Mouse (Mus musculus) embryonic facial prominence, embryonic 13.5 days (tissue): Measurements from ENCODE around the gene Trim11. TPM values are rescaled to one million over a fixed set of nuclear protein-coding genes. Genes with fewer than 3 reads are reported as not detected.

ENCODE experiments used
- ATAC-seq: fragments of 200-750 bp; cut with Nextera tagmentation; 2 replicates; pipeline ENCODE4 v1.8.0; 2017; ENCODE audit warnings: low read depth; ENCODE audit not compliant: insufficient number of reproducible peaks, insufficient read depth, low FRiP score, low TSS enrichment
- H3K27ac ChIP-seq: fragments of 300-500 bp; sonication (generic); 2 replicates; pipeline ENCODE4 v1.5.1; 2015; ENCODE audit warnings: moderate library complexity, mild to moderate bottlenecking, inconsistent platforms
- H3K27me3 ChIP-seq: fragments of 300-500 bp; sonication (generic); 2 replicates; pipeline ENCODE4 v1.6.1; 2015; ENCODE audit warnings: mild to moderate bottlenecking, inconsistent platforms
- H3K36me3 ChIP-seq: fragments of 300-500 bp; sonication (generic); 2 replicates; pipeline ENCODE4 v1.6.1; 2015; ENCODE audit warnings: mild to moderate bottlenecking, inconsistent platforms
- H3K4me1 ChIP-seq: fragments of 300-500 bp; sonication (generic); 2 replicates; pipeline ENCODE4 v1.6.1; 2015; ENCODE audit warnings: inconsistent platforms
- H3K4me2 ChIP-seq: fragments of 300-500 bp; sonication (generic); 2 replicates; pipeline ENCODE4 v1.6.1; 2015; ENCODE audit warnings: moderate library complexity, mild to moderate bottlenecking, inconsistent platforms
- H3K4me3 ChIP-seq: fragments of 300-500 bp; sonication (generic); 2 replicates; pipeline ENCODE4 v1.5.1; 2015; ENCODE audit warnings: mild to moderate bottlenecking, inconsistent platforms
- H3K9ac ChIP-seq: fragments of 300-500 bp; sonication (generic); 2 replicates; pipeline ENCODE4 v1.6.1; 2015; ENCODE audit warnings: mild to moderate bottlenecking, inconsistent platforms
- H3K9me3 ChIP-seq: fragments of 300-500 bp; sonication (generic); 2 replicates; pipeline ENCODE4 v1.6.1; 2016; ENCODE audit warnings: inconsistent platforms
- WGBS: fragments of 180-500 bp; shearing (Covaris S2); methylation state at CpG from one replicate; pipeline ENCODE4 v1.1.7; 2015; ENCODE audit warnings: mixed read lengths; 5-methylcytosine and 5-hydroxymethylcytosine counted together
- microRNA-seq: library from miRNA; unstranded; fragments of <30 nt; microRNA quantifications from one replicate; pipeline ENCODE4, GENCODE M21; 2016
- polyA plus RNA-seq: library from polyadenylated mRNA; unstranded; fragments of >200 nt; fragmentation: Nextera tagmentation; extraction: Ambion mirVana; gene quantifications from 2 replicates; pipeline ENCODE4 v1.2.1, GENCODE M21; 2015

The Trim11 gene
- polyA plus RNA-seq, 1 experiment from 2014 or later: 21.7 TPM

GRCm38 (mm10) chr11:58997541-58997940 lies 19.6 kb downstream of the Trim11 start:
- Histone ChIP-seq H3K4me1 (peaks cover 7% of the 10 kb centered on the region), H3K9me3 (no peaks in the 10 kb centered on the region), H3K27ac (no peak overlapping the region), H3K4me3 (no peak overlapping the region), H3K4me2 (no peak overlapping the region), H3K36me3 (no peaks in the 10 kb centered on the region), H3K27me3 (peaks cover 46% of the 10 kb centered on the region), H3K9ac (no peak overlapping the region)
- ATAC-seq: no peak
- 79% methylated on average over 5 of the region's 5 CpGs for WGBS

DNA sequence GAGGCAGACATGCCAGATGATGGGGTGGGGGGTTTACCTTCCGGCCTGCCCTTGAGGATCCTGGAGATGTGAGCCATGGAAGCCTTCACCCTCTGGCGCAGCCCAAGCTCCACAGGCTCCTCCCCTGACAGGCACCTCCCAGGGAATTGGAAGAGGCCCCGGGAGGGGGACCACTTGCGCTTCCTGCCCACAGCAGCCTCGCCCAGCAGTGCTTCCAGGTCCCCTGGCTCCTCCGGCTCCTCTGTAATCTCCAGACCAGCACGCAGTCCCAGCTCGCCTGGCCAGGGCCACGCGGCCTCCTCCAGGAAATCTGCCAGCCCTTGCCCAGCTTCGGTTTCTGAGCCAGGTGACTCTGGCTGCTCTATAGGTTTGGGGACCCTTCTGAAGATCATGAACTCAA lies 21.3 kb downstream of the Trim11 start:
- no peak overlapping the region for H3K27ac ChIP-seq
- H3K4me1 ChIP-seq: peaks cover 5% of the 10 kb centered on the region
- no peaks in the 10 kb centered on the region for H3K36me3 ChIP-seq
- no peaks in the 10 kb centered on the region for H3K9me3 ChIP-seq
- WGBS: 60% methylated on average over 11 of the region's 11 CpGs
- H3K27me3 ChIP-seq: peaks cover 33% of the 10 kb centered on the region
- H3K9ac ChIP-seq: no peak overlapping the region
- no peak overlapping the region for H3K4me3 ChIP-seq
- ATAC-seq: no peak
- H3K4me2 ChIP-seq: no peak overlapping the region

- H3K4me2 ChIP-seq: no peak overlapping the region
- WGBS: 80% methylated on average over 6 of the region's 6 CpGs
- H3K27me3 ChIP-seq: peaks cover 26% of the 10 kb centered on the region
- H3K9me3 ChIP-seq: no peaks in the 10 kb centered on the region
- no peaks in the 10 kb centered on the region for H3K4me1 ChIP-seq
- no peak for ATAC-seq
- no peak overlapping the region for H3K4me3 ChIP-seq
- H3K9ac ChIP-seq: no peak overlapping the region
- H3K36me3 ChIP-seq: no peaks in the 10 kb centered on the region
- H3K27ac ChIP-seq: no peak overlapping the region
Observed at GRCm38 (mm10) chr11:58999830-59000229, 21.9 kb downstream of the Trim11 start.

DNA sequence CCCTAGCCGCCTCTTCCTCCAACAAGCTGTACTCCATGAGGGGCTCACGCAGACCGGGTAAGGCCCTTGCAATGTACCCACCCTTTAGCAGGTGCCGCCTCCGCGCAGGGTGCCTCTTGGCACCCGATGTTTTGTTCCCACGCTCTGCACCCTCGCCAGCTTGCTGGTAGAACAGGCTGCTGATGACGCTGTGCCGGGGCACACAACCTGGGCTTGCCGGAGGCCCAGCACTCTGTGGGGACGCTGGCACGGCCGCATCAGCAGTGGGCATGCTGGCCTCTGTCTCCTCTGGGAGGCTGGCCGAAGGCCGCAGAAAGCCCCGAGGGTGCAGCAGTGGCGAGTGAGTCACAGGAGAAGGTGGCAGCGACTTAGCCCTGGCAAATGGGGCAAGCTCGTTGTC lies 22.7 kb downstream of the Trim11 start:
- H3K9me3 ChIP-seq: no peaks in the 10 kb centered on the region
- ATAC-seq: no peak
- 90% methylated on average over 21 of the region's 21 CpGs for WGBS
- peaks cover 18% of the 10 kb centered on the region for H3K27me3 ChIP-seq
- no peak overlapping the region for H3K9ac ChIP-seq
- no peaks in the 10 kb centered on the region for H3K4me1 ChIP-seq
- no peak overlapping the region for H3K4me2 ChIP-seq
- no peaks in the 10 kb centered on the region for H3K36me3 ChIP-seq
- H3K27ac ChIP-seq: no peak overlapping the region
- H3K4me3 ChIP-seq: no peak overlapping the region

GRCm38 (mm10) chr11:59002327-59003079 lies 24.6 kb downstream of the Trim11 start:
- Histone ChIP-seq H3K36me3 (no peaks in the 10 kb centered on the region), H3K9ac (no peak overlapping the region), H3K4me2 (no peak overlapping the region), H3K4me3 (no peak overlapping the region), H3K27me3 (peaks cover 2% of the 10 kb centered on the region; the same call in 1 of the 2 replicates), H3K9me3 (no peaks in the 10 kb centered on the region), H3K27ac (no peak overlapping the region), H3K4me1 (no peaks in the 10 kb centered on the region)
- WGBS: 84% methylated on average over 7 of the region's 7 CpGs
- no peak for ATAC-seq

DNA sequence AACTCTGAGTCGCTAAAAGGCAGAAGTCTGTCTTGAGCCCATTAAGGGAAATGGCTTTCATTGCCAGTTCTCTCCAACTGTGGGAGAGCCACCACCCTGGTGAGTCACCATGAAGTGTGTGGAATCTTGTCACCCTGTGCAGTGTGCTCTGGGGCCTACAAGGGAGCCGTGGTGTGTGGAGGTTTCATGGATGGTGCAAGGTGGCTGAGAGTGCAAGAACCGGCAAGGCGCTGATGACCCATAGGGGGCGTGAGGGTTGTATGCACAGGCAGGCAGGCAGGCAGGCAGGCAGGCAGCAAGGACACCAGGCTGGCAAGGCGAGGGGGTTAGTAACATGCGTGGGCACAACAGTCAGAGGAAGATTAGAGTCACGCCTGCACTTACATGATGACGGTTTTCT lies 37.2 kb downstream of the Trim11 start:
- ATAC-seq: no peak
- 32% methylated on average over 9 of the region's 9 CpGs for WGBS
- Histone ChIP-seq H3K9ac (no peak overlapping the region), H3K9me3 (no peaks in the 10 kb centered on the region), H3K36me3 (no peaks in the 10 kb centered on the region), H3K27me3 (no peaks in the 10 kb centered on the region; the same call in 1 of the 2 replicates), H3K4me3 (no peak overlapping the region), H3K27ac (no peak overlapping the region), H3K4me1 (no peaks in the 10 kb centered on the region), H3K4me2 (no peak overlapping the region)

DNA sequence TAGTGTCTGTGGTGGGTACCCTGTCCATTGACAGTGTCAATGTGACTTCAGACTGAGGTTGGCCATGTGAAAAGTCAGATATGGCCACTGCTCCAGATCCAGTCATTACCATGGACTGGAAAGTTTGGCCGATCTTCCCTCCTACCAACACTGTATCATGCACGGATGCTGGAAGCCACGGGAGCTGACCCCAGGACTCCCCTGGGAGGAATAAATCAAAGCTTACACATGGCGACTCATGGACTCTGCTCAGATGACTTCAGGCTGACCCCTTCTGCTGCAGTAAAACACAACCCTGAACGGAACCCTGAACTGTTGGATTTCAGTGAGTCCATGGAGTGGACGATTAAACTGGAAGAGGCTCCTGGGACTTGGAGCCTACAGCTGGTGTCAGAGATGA lies 48.5 kb downstream of the Trim11 start:
- Histone ChIP-seq H3K27ac (no peak overlapping the region), H3K4me3 (no peak overlapping the region), H3K4me1 (peaks cover 3% of the 10 kb centered on the region; the same call in 1 of the 2 replicates), H3K9ac (no peak overlapping the region), H3K27me3 (no peaks in the 10 kb centered on the region), H3K4me2 (no peak overlapping the region), H3K36me3 (no peaks in the 10 kb centered on the region), H3K9me3 (no peaks in the 10 kb centered on the region)
- no peak for ATAC-seq
- 76% methylated on average over 6 of the region's 6 CpGs for WGBS

DNA sequence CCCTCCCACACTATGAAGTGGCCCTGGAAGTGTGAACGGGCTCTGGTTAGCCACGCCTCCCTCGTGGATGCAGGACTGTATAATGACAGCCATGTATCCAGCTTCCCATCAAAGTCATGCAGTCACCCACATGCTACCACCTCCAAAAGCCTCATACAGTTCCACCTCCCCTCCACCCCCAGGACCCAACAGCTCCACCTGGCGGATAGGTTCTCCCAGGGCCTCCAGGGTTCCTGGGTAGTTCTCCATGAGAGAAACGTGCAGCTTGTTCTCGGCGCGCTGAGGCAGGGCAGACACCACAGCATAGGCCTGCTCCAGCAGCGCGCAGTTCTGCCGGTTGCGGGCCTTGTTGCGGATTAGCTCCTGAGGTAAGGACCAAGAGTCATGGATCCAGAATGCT lies 51.1 kb downstream of the Trim11 start:
- 90% methylated on average over 13 of the region's 13 CpGs for WGBS
- Histone ChIP-seq H3K4me3 (no peak overlapping the region), H3K27me3 (no peaks in the 10 kb centered on the region), H3K27ac (no peak overlapping the region), H3K4me2 (no peak overlapping the region), H3K9ac (no peak overlapping the region), H3K4me1 (peaks cover 3% of the 10 kb centered on the region; the same call in 1 of the 2 replicates), H3K36me3 (no peaks in the 10 kb centered on the region), H3K9me3 (no peaks in the 10 kb centered on the region)
- ATAC-seq: no peak

Small RNA genes within 50 kb of the gene (microRNA-seq; reads per million reads assigned to microRNA genes)
- not detected for gene Gm44313

Other genes starting within 250 kb of the Trim11 start
- gene Olfr317, start 238.9 kb upstream of the Trim11 start, polyA plus RNA-seq: not detected in 2 replicates
- gene Olfr316, start 225.4 kb upstream of the Trim11 start, polyA plus RNA-seq: not detected in 2 replicates
- gene Olfr315, start 204.9 kb upstream of the Trim11 start, polyA plus RNA-seq: not detected in 2 replicates
- not detected in 2 replicates for gene Olfr314, start 195.1 kb upstream of the Trim11 start, polyA plus RNA-seq
- gene Fam183b, start 176.1 kb upstream of the Trim11 start, polyA plus RNA-seq: 0.69 TPM in 1 of 2 replicates, not detected in the other
- not detected in 2 replicates for gene Olfr313, start 163.1 kb upstream of the Trim11 start, polyA plus RNA-seq
- not detected in 2 replicates for gene Olfr312, start 148.9 kb upstream of the Trim11 start, polyA plus RNA-seq
- gene Olfr311, start 138.8 kb upstream of the Trim11 start, polyA plus RNA-seq: not detected in 2 replicates
- 10.8 and 12.3 TPM in 2 replicates for gene Gm12258, start 130.9 kb upstream of the Trim11 start, polyA plus RNA-seq
- 8.8 and 10.3 TPM in 2 replicates for gene 2810021J22Rik, start 110.9 kb upstream of the Trim11 start, polyA plus RNA-seq
- gene Zfp39, start 73.9 kb upstream of the Trim11 start, polyA plus RNA-seq: 6.9 and 7.5 TPM in 2 replicates
- 0.14 TPM in 1 of 2 replicates, not detected in the other for gene Btnl10, start 60.2 kb upstream of the Trim11 start, polyA plus RNA-seq
- gene Rnf187, start 39.2 kb upstream of the Trim11 start, polyA plus RNA-seq: 254 and 255 TPM in 2 replicates
- gene Hist3h2ba, start 29.2 kb upstream of the Trim11 start, polyA plus RNA-seq: 45.4 and 46.9 TPM in 2 replicates
- 34.0 and 34.3 TPM in 2 replicates for gene Hist3h2a, start 23.4 kb upstream of the Trim11 start, polyA plus RNA-seq
- gene Trim17, start 23.4 kb upstream of the Trim11 start, polyA plus RNA-seq: 0.25 and 0.55 TPM in 2 replicates
- 0.32 and 0.42 TPM in 2 replicates for gene Obscn, start 158.3 kb downstream of the Trim11 start, polyA plus RNA-seq
- gene Iba57, start 185.6 kb downstream of the Trim11 start, polyA plus RNA-seq: 3.3 and 3.6 TPM in 2 replicates
- gene Gjc2, start 205.1 kb downstream of the Trim11 start, polyA plus RNA-seq: 0.21 and 0.28 TPM in 2 replicates
- gene Guk1, start 214.1 kb downstream of the Trim11 start, polyA plus RNA-seq: 124 and 142 TPM in 2 replicates
- 90.7 and 97.1 TPM in 2 replicates for gene Mrpl55, start 224.4 kb downstream of the Trim11 start, polyA plus RNA-seq
- gene 2310033P09Rik, start 230.2 kb downstream of the Trim11 start, polyA plus RNA-seq: 36.8 and 45.5 TPM in 2 replicates